Mouse (Mus musculus): ENCODE results near the gene Rpl19.
A peak's percentile ranks its signal among the peaks of the same experiment; 100 is the strongest.

The Rpl19 gene

GRCm38 (mm10) chr11:98026570-98027296 is at the start of gene Rpl19:
Gene Rpl19, plus strand, starts transcription at chr11:98026710.
- DNase-seq: peak; percentile 93

- DNase-seq: no peak
These were observed 48.7 kb upstream of the Rpl19 start for GRCm38 (mm10) chr11:97977797-97978196.

GRCm38 (mm10) chr11:97978392-97978791 is 48.1 kb upstream of the Rpl19 start:
- no peak for DNase-seq

GRCm38 (mm10) chr11:97979824-97980495 is 46.5 kb upstream of the Rpl19 start:
- no peak for DNase-seq

GRCm38 (mm10) chr11:97980531-97980966 is 46.0 kb upstream of the Rpl19 start:
- no peak for DNase-seq

- DNase-seq: no peak
These were observed 43.8 kb upstream of the Rpl19 start for GRCm38 (mm10) chr11:97982721-97983120.

- no peak for DNase-seq
These were observed 43.0 kb upstream of the Rpl19 start for GRCm38 (mm10) chr11:97983506-97983905.

GRCm38 (mm10) chr11:97983983-97984382 is 42.5 kb upstream of the Rpl19 start:
- DNase-seq: no peak

GRCm38 (mm10) chr11:97985727-97986677 is 40.5 kb upstream of the Rpl19 start, which contains the start of gene Plxdc1:
Gene Plxdc1, minus strand, starts transcription at chr11:97986444.
- DNase-seq: no peak

- DNase-seq: no peak
These were observed 39.6 kb upstream of the Rpl19 start for GRCm38 (mm10) chr11:97986738-97987465.

- DNase-seq: peak; percentile 92
These were observed 38.7 kb upstream of the Rpl19 start for GRCm38 (mm10) chr11:97987551-97988526.

- DNase-seq: peak; percentile 89
These were observed 37.9 kb upstream of the Rpl19 start for GRCm38 (mm10) chr11:97988530-97989096.

GRCm38 (mm10) chr11:97994539-97995100 is 31.9 kb upstream of the Rpl19 start:
- DNase-seq: peak; percentile 68

GRCm38 (mm10) chr11:97995564-97996288 is 30.8 kb upstream of the Rpl19 start, which contains the start of gene Arl5c:
Gene Arl5c, minus strand, starts transcription at chr11:97996181.
- no peak for DNase-seq

GRCm38 (mm10) chr11:97996691-97997090 is 29.8 kb upstream of the Rpl19 start:
- no peak for DNase-seq

GRCm38 (mm10) chr11:97997387-97997960 is 29.0 kb upstream of the Rpl19 start:
- DNase-seq: no peak

GRCm38 (mm10) chr11:97998074-97998793 is 28.3 kb upstream of the Rpl19 start:
- no peak for DNase-seq

GRCm38 (mm10) chr11:97998898-97999608 is 27.5 kb upstream of the Rpl19 start:
- no peak for DNase-seq
